ENCODE assay signal across 11 mouse cellular contexts in genomic region chr2:158658822-158659221, GRCm38 (mm10). TPM values are rescaled to one million over a fixed set of nuclear protein-coding genes. Genes with fewer than 3 reads are reported as not detected.
DNase-seq lines count a peak whose midpoint lies in the region; ATAC-seq and TF ChIP-seq lines count a peak whose summit lies in the region.
"Had no signal": no experiment of that assay in that cellular context is flagged by ENCODE, and none has a peak within 500 bp of the region (broad histone marks: within the 10 kb centered on the region; RNA-seq: fewer than 3 reads in every experiment).

No protein-coding gene starts in this region.

- no peaks in the 10 kb centered on the region for H3K36me3 ChIP-seq in heart, adult 2 months (ENCODE audit: control insufficient read depth, insufficient read depth, low read length)
- H3K36me3 ChIP-seq in embryonic facial prominence, embryonic 10.5 days (replicated peaks), result no peaks in the 10 kb centered on the region
- no peaks in the 10 kb centered on the region for H3K36me3 ChIP-seq in lung, postnatal 0 days (ENCODE audit: insufficient read depth, low read length)
- no peaks in the 10 kb centered on the region for H3K36me3 ChIP-seq in neural tube, embryonic 15.5 days
- no peaks in the 10 kb centered on the region for H3K36me3 ChIP-seq in hindbrain, embryonic 10.5 days
- H3K36me3 ChIP-seq: midbrain, embryonic 15.5 days had no signal

- intact Hi-C loops in heart, adult 2 months (cut with DNase I), result loop anchor here (10.0 kb wide), 1 partner anchor 206 kb away; no protein-coding TSS in a partner anchor
- intact Hi-C loops in heart, postnatal 25 days (cut with DNase I), result no loop called here

- peak; percentile 89 for ATAC-seq in lung, postnatal 0 days
- ATAC-seq in neural tube, embryonic 15.5 days (ENCODE audit: low FRiP score), result no peak
- ATAC-seq: forebrain, embryonic 13.5 days; midbrain, embryonic 15.5 days had no signal

- H3K4me1 ChIP-seq in heart, adult 2 months (ENCODE audit: control insufficient read depth, insufficient read depth, low read length), result peaks cover 15% of the 10 kb centered on the region
- H3K4me1 ChIP-seq in embryonic facial prominence, embryonic 10.5 days, result peaks cover 10% of the 10 kb centered on the region
- 0 out of 2 replicates have a peak, but pooled peaks cover 4% of the 10 kb centered on the region for H3K4me1 ChIP-seq in lung, postnatal 0 days (ENCODE audit: insufficient read depth, low read depth, low read length)
- H3K4me1 ChIP-seq in neural tube, embryonic 15.5 days, result no peaks in the 10 kb centered on the region
- H3K4me1 ChIP-seq in hindbrain, embryonic 10.5 days (replicated peaks), result no peaks in the 10 kb centered on the region
- H3K4me1 ChIP-seq: forebrain, embryonic 13.5 days; midbrain, embryonic 15.5 days had no signal

- TF ChIP-seq CTCF in heart, adult 2 months (IDR thresholded peaks at IDR 0.05), result no peak
- no peak for TF ChIP-seq CTCF in lung, postnatal 0 days (IDR thresholded peaks at IDR 0.05)

- no peak overlapping the region for H3K4me3 ChIP-seq in heart, adult 2 months
- H3K4me3 ChIP-seq in embryonic facial prominence, embryonic 10.5 days, result no peak overlapping the region
- no peak overlapping the region for H3K4me3 ChIP-seq in lung, postnatal 0 days (ENCODE audit: low read depth, low read length)
- H3K4me3 ChIP-seq in neural tube, embryonic 15.5 days (replicated peaks), result no peak overlapping the region
- no peak overlapping the region for H3K4me3 ChIP-seq in hindbrain, embryonic 10.5 days
- H3K4me3 ChIP-seq: forebrain, embryonic 13.5 days; midbrain, embryonic 15.5 days had no signal

- H3K4me2 ChIP-seq in lung, postnatal 0 days (replicated peaks; ENCODE audit: low read depth, low read length), result no peak overlapping the region
- no peak overlapping the region for H3K4me2 ChIP-seq in neural tube, embryonic 15.5 days
- H3K4me2 ChIP-seq: forebrain, embryonic 13.5 days; midbrain, embryonic 15.5 days had no signal

- DNase-seq in heart, adult 2 months, result peak; percentile 52 to 59
- no peak for DNase-seq in heart, postnatal 25 days (ENCODE audit: low spot score)
- DNase-seq in embryonic facial prominence, embryonic 10.5 days (ENCODE audit: low spot score), result peak; percentile 27
- peak; percentile 89 for DNase-seq in kidney, adult 9 months
- peak; percentile 77 for DNase-seq in lung, postnatal 0 days (ENCODE audit: low spot score)
- DNase-seq in cerebellum, adult 11 months, result no peak
- DNase-seq in hindbrain, embryonic 10.5 days (ENCODE audit: low spot score), result no peak

- no peak overlapping the region for H3K9ac ChIP-seq in heart, adult 2 months (ENCODE audit: low read depth, low read length)
- H3K9ac ChIP-seq in lung, postnatal 0 days (replicated peaks; ENCODE audit: low read depth), result no peak overlapping the region
- H3K9ac ChIP-seq in neural tube, embryonic 15.5 days (replicated peaks), result no peak overlapping the region
- H3K9ac ChIP-seq: forebrain, embryonic 13.5 days; midbrain, embryonic 15.5 days had no signal

- WGBS in heart, adult 2 months, result 31% methylated on average over 6 of the region's 6 CpGs
- 44% methylated on average over 6 of the region's 6 CpGs for WGBS in embryonic facial prominence, embryonic 10.5 days
- 14% methylated on average over 6 of the region's 6 CpGs for WGBS in lung, postnatal 0 days
- WGBS in neural tube, embryonic 15.5 days, result 50% methylated on average over 6 of the region's 6 CpGs
- WGBS in hindbrain, embryonic 10.5 days, result 67% methylated on average over 6 of the region's 6 CpGs

- peak; percentile 40; the same call in 1 of the 2 replicates for TF ChIP-seq EP300 in heart, adult 2 months (IDR thresholded peaks at IDR 0.05; ENCODE audit: insufficient read depth, low read depth, low read length)
- peak; percentile 82 for TF ChIP-seq EP300 in lung, postnatal 0 days (IDR thresholded peaks at IDR 0.05)

- peak overlapping the region; percentile 73 for H3K27ac ChIP-seq in heart, adult 2 months
- H3K27ac ChIP-seq in embryonic facial prominence, embryonic 10.5 days (replicated peaks), result no peak overlapping the region
- peak overlapping the region; percentile 52 for H3K27ac ChIP-seq in lung, postnatal 0 days (ENCODE audit: low read length)
- H3K27ac ChIP-seq in neural tube, embryonic 15.5 days (replicated peaks), result no peak overlapping the region; the same call in 1 of the 2 replicates
- H3K27ac ChIP-seq in hindbrain, embryonic 10.5 days, result no peak overlapping the region
- H3K27ac ChIP-seq: forebrain, embryonic 13.5 days; midbrain, embryonic 15.5 days had no signal

- H3K27me3 ChIP-seq in heart, adult 2 months (ENCODE audit: control insufficient read depth, insufficient read depth, low read length), result no peaks in the 10 kb centered on the region
- H3K27me3 ChIP-seq in embryonic facial prominence, embryonic 10.5 days (replicated peaks; ENCODE audit: low read depth, poor library complexity, severe bottlenecking), result no peaks in the 10 kb centered on the region
- no peaks in the 10 kb centered on the region for H3K27me3 ChIP-seq in lung, postnatal 0 days (replicated peaks; ENCODE audit: insufficient read depth, low read length)
- no peaks in the 10 kb centered on the region for H3K27me3 ChIP-seq in neural tube, embryonic 15.5 days (replicated peaks)
- H3K27me3 ChIP-seq in hindbrain, embryonic 10.5 days (ENCODE audit: insufficient read depth, poor library complexity, severe bottlenecking), result no peaks in the 10 kb centered on the region
- H3K27me3 ChIP-seq: midbrain, embryonic 15.5 days had no signal

- no peaks in the 10 kb centered on the region for H3K79me2 ChIP-seq in heart, adult 2 months (replicated peaks; ENCODE audit: control insufficient read depth, insufficient read depth, low read length)

- TF ChIP-seq POLR2A in heart, adult 2 months (IDR thresholded peaks at IDR 0.05; ENCODE audit: insufficient read depth, low read depth, low read length), result no peak

- H3K9me3 ChIP-seq in embryonic facial prominence, embryonic 10.5 days, result no peaks in the 10 kb centered on the region
- no peaks in the 10 kb centered on the region for H3K9me3 ChIP-seq in lung, postnatal 0 days (ENCODE audit: low read length)
- H3K9me3 ChIP-seq in neural tube, embryonic 15.5 days (replicated peaks), result no peaks in the 10 kb centered on the region
- no peaks in the 10 kb centered on the region for H3K9me3 ChIP-seq in hindbrain, embryonic 10.5 days
- H3K9me3 ChIP-seq: forebrain, embryonic 13.5 days; midbrain, embryonic 15.5 days had no signal

RNA-seq across cellular contexts. Expression of gene Ppp1r16b, which starts 6.4 kb away (rescaled TPM):
- 10 to 100 TPM; 10.4 to 12.3 TPM for total RNA-seq in heart, adult 2 months (2021)
- 3.3 and 5.3 TPM in 2 replicates for polyA plus RNA-seq in heart, adult 2 months (2012; rRNA removed)
- 10 to 100 TPM; 15.0 to 15.3 TPM for total RNA-seq in heart, postnatal 25 days (2021)
- 3.3 TPM in 2 replicates for polyA plus RNA-seq in embryonic facial prominence, embryonic 10.5 days (2016; fragmentation: Nextera tagmentation; extraction: Ambion mirVana)
- polyA plus RNA-seq in lung, postnatal 0 days (2015; fragmentation: Nextera tagmentation; extraction: Ambion mirVana), result 30.6 and 48.6 TPM in 2 replicates
- 25.3 and 26.6 TPM in 2 replicates for polyA plus RNA-seq in neural tube, embryonic 15.5 days (2015; fragmentation: Nextera tagmentation; extraction: Ambion mirVana)
- polyA plus RNA-seq in hindbrain, embryonic 10.5 days (2016; fragmentation: Nextera tagmentation; extraction: Ambion mirVana), result 3.0 and 3.5 TPM in 2 replicates

RNA-seq across cellular contexts. Expression of gene Actr5, which starts 34.1 kb away (rescaled TPM):
- 1 to 10 TPM; 4.8 to 6.4 TPM for total RNA-seq in heart, adult 2 months (2021)
- polyA plus RNA-seq in heart, adult 2 months (2012; rRNA removed), result 2.9 and 3.5 TPM in 2 replicates
- total RNA-seq in heart, postnatal 25 days (2021), result 1 to 10 TPM; 5.3 to 5.5 TPM
- 14.4 and 16.7 TPM in 2 replicates for polyA plus RNA-seq in embryonic facial prominence, embryonic 10.5 days (2016; fragmentation: Nextera tagmentation; extraction: Ambion mirVana)
- polyA plus RNA-seq in lung, postnatal 0 days (2015; fragmentation: Nextera tagmentation; extraction: Ambion mirVana), result 6.4 and 6.6 TPM in 2 replicates
- 11.4 TPM in 2 replicates for polyA plus RNA-seq in neural tube, embryonic 15.5 days (2015; fragmentation: Nextera tagmentation; extraction: Ambion mirVana)
- polyA plus RNA-seq in hindbrain, embryonic 10.5 days (2016; fragmentation: Nextera tagmentation; extraction: Ambion mirVana), result 14.7 and 16.4 TPM in 2 replicates

RNA-seq across cellular contexts. Expression of gene Slc32a1, which starts 48.3 kb away (rescaled TPM):
- not detected for total RNA-seq in heart, adult 2 months (2021)
- not detected in 2 replicates for polyA plus RNA-seq in heart, adult 2 months (2012; rRNA removed)
- total RNA-seq in heart, postnatal 25 days (2021), result not detected
- polyA plus RNA-seq in embryonic facial prominence, embryonic 10.5 days (2016; fragmentation: Nextera tagmentation; extraction: Ambion mirVana), result 0.05 and 0.15 TPM in 2 replicates
- polyA plus RNA-seq in lung, postnatal 0 days (2015; fragmentation: Nextera tagmentation; extraction: Ambion mirVana), result not detected in 2 replicates
- polyA plus RNA-seq in neural tube, embryonic 15.5 days (2015; fragmentation: Nextera tagmentation; extraction: Ambion mirVana), result 9.7 and 11.1 TPM in 2 replicates
- polyA plus RNA-seq in hindbrain, embryonic 10.5 days (2016; fragmentation: Nextera tagmentation; extraction: Ambion mirVana), result 0.35 and 1.4 TPM in 2 replicates
- polyA plus RNA-seq: stomach, embryonic 14.5 days had no signal

Comparison
In these comparisons a context has a peak if more than half of its experiments do, and no peak if none do; other contexts are left out.
1. DNase-seq: peak in heart, adult 2 months (2 of 2), embryonic facial prominence, embryonic 10.5 days (single experiment), kidney, adult 9 months (single experiment) and lung, postnatal 0 days (single experiment); none in heart, postnatal 25 days (single experiment), cerebellum, adult 11 months (single experiment) and hindbrain, embryonic 10.5 days (single experiment).
2. H3K27ac ChIP-seq: peak in heart, adult 2 months (single experiment) and lung, postnatal 0 days (single experiment); none in embryonic facial prominence, embryonic 10.5 days (single experiment), neural tube, embryonic 15.5 days (single experiment) and hindbrain, embryonic 10.5 days (single experiment).